ENCODE assay signal across 12 mouse cellular contexts in the genomic region with DNA sequence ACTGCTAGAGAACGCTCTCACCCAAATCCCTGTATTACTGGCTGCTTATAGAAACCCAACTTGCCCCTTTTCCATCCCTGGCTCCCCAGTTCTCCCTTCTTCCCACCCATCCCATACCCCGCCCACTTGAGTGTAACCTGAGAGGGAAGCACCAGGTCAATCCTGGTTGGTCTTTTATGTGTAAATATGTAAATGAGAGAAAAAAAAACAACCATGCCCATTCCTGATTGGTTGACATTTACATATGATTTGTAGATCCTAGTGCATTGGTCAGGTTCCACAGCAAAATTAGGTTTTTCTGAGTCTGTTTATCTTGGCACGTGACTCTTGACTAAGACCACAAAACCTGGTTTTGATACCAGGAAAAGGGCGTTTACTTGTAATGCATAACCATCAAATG. TPM values are rescaled to one million over a fixed set of nuclear protein-coding genes. Genes with fewer than 3 reads are reported as not detected.
DNase-seq lines count a peak whose midpoint lies in the region; ATAC-seq lines count a peak whose summit lies in the region.
"Had no signal": no experiment of that assay in that cellular context is flagged by ENCODE, and none has a peak within 500 bp of the region (broad histone marks: within the 10 kb centered on the region; RNA-seq: fewer than 3 reads in every experiment).

No protein-coding gene starts in this region.

- no peak overlapping the region for H3K4me3 ChIP-seq in forebrain, embryonic 12.5 days (replicated peaks)
- H3K4me3 ChIP-seq in forebrain, embryonic 16.5 days (replicated peaks; ENCODE audit: low read length), result no peak overlapping the region
- H3K4me3 ChIP-seq in lung, embryonic 16.5 days (ENCODE audit: low read length), result no peak overlapping the region
- no peak overlapping the region for H3K4me3 ChIP-seq in forebrain, embryonic 13.5 days
- H3K4me3 ChIP-seq: stomach, embryonic 15.5 days had no signal

- DNase-seq in lung, postnatal 10 days, result no peak
- DNase-seq in retina, embryonic 14.5 days (ENCODE audit: low spot score), result peak; percentile 38
- no peak for DNase-seq in cerebellum, adult 9-11 months
- no peak for DNase-seq in adrenal gland, postnatal 10 days
- DNase-seq: B cell, adult 2 months had no signal

- no peaks in the 10 kb centered on the region for H3K36me3 ChIP-seq in forebrain, embryonic 12.5 days (replicated peaks)
- H3K36me3 ChIP-seq in forebrain, embryonic 16.5 days (ENCODE audit: control insufficient read depth, insufficient read depth), result no peaks in the 10 kb centered on the region
- H3K36me3 ChIP-seq in lung, embryonic 16.5 days (ENCODE audit: control insufficient read depth, insufficient read depth, low read length), result no peaks in the 10 kb centered on the region
- H3K36me3 ChIP-seq in forebrain, embryonic 13.5 days (ENCODE audit: poor library complexity, severe bottlenecking), result no peaks in the 10 kb centered on the region
- H3K36me3 ChIP-seq: stomach, embryonic 15.5 days had no signal

- ATAC-seq in forebrain, embryonic 12.5 days (ENCODE audit: low FRiP score), result no peak
- ATAC-seq in forebrain, embryonic 16.5 days, result no peak
- ATAC-seq in lung, embryonic 16.5 days (ENCODE audit: low read depth), result no peak
- no peak; the same call in 1 of the 2 replicates for ATAC-seq in forebrain, embryonic 13.5 days

- H3K27me3 ChIP-seq in forebrain, embryonic 12.5 days, result 0 out of 2 replicates have a peak, but pooled peaks cover 2% of the 10 kb centered on the region
- H3K27me3 ChIP-seq in forebrain, embryonic 16.5 days (replicated peaks; ENCODE audit: control insufficient read depth, insufficient read depth, low read length), result no peaks in the 10 kb centered on the region
- no peaks in the 10 kb centered on the region for H3K27me3 ChIP-seq in lung, embryonic 16.5 days (ENCODE audit: control insufficient read depth, insufficient read depth, low read depth, low read length)
- no peaks in the 10 kb centered on the region for H3K27me3 ChIP-seq in forebrain, embryonic 13.5 days
- H3K27me3 ChIP-seq: stomach, embryonic 15.5 days had no signal

- H3K27ac ChIP-seq in forebrain, embryonic 12.5 days, result no peak overlapping the region
- H3K27ac ChIP-seq in forebrain, embryonic 16.5 days (ENCODE audit: low read length), result no peak overlapping the region
- no peak overlapping the region for H3K27ac ChIP-seq in lung, embryonic 16.5 days (ENCODE audit: low read length)
- H3K27ac ChIP-seq in forebrain, embryonic 13.5 days, result no peak overlapping the region
- H3K27ac ChIP-seq: stomach, embryonic 15.5 days had no signal

- no peaks in the 10 kb centered on the region for H3K4me1 ChIP-seq in forebrain, embryonic 12.5 days
- no peaks in the 10 kb centered on the region for H3K4me1 ChIP-seq in forebrain, embryonic 16.5 days (replicated peaks; ENCODE audit: control insufficient read depth, insufficient read depth, low read length)
- no peaks in the 10 kb centered on the region for H3K4me1 ChIP-seq in lung, embryonic 16.5 days (replicated peaks; ENCODE audit: control insufficient read depth, insufficient read depth, low read length)
- no peaks in the 10 kb centered on the region for H3K4me1 ChIP-seq in forebrain, embryonic 13.5 days
- H3K4me1 ChIP-seq: stomach, embryonic 15.5 days had no signal

- no peaks in the 10 kb centered on the region for H3K9me3 ChIP-seq in forebrain, embryonic 12.5 days
- no peaks in the 10 kb centered on the region for H3K9me3 ChIP-seq in forebrain, embryonic 16.5 days (ENCODE audit: control insufficient read depth, low read length)
- no peaks in the 10 kb centered on the region for H3K9me3 ChIP-seq in lung, embryonic 16.5 days (ENCODE audit: control insufficient read depth, low read length)
- no peaks in the 10 kb centered on the region for H3K9me3 ChIP-seq in forebrain, embryonic 13.5 days (replicated peaks)
- H3K9me3 ChIP-seq: stomach, embryonic 15.5 days had no signal

- H3K4me2 ChIP-seq in forebrain, embryonic 12.5 days, result peak overlapping the region; percentile 13; the same call in 1 of the 2 replicates
- H3K4me2 ChIP-seq in forebrain, embryonic 16.5 days (ENCODE audit: low read length), result no peak overlapping the region
- 0 out of 2 replicates have a peak overlapping the region, but pooled peaks have one; percentile 1 for H3K4me2 ChIP-seq in lung, embryonic 16.5 days (ENCODE audit: low read depth, low read length)
- H3K4me2 ChIP-seq in forebrain, embryonic 13.5 days, result peak overlapping the region; percentile 1; the same call in 1 of the 2 replicates
- H3K4me2 ChIP-seq: stomach, embryonic 15.5 days had no signal

- H3K9ac ChIP-seq in forebrain, embryonic 12.5 days, result no peak overlapping the region
- no peak overlapping the region for H3K9ac ChIP-seq in forebrain, embryonic 16.5 days (replicated peaks; ENCODE audit: low read depth, low read length)
- no peak overlapping the region for H3K9ac ChIP-seq in lung, embryonic 16.5 days (ENCODE audit: low read length)
- no peak overlapping the region for H3K9ac ChIP-seq in forebrain, embryonic 13.5 days
- H3K9ac ChIP-seq: stomach, embryonic 15.5 days had no signal

- WGBS in forebrain, embryonic 12.5 days, result 18% methylated on average over 4 of the region's 4 CpGs
- 21% methylated on average over 4 of the region's 4 CpGs for WGBS in forebrain, embryonic 16.5 days
- 26% methylated on average over 4 of the region's 4 CpGs for WGBS in lung, embryonic 16.5 days
- 18% methylated on average over 4 of the region's 4 CpGs for WGBS in forebrain, embryonic 13.5 days

RNA-seq across cellular contexts. Expression of a gene that starts 34.8 kb away (rescaled TPM):
- 21.0 and 22.7 TPM in 2 replicates for polyA plus RNA-seq in forebrain, embryonic 12.5 days (2016; fragmentation: Nextera tagmentation; extraction: Ambion mirVana)
- 32.8 and 34.7 TPM in 2 replicates for polyA plus RNA-seq in forebrain, embryonic 16.5 days (2015; fragmentation: Nextera tagmentation; extraction: Ambion mirVana)
- polyA plus RNA-seq in lung, embryonic 16.5 days (2015; fragmentation: Nextera tagmentation; extraction: Ambion mirVana), result 2.6 and 2.9 TPM in 2 replicates
- polyA plus RNA-seq in forebrain, embryonic 13.5 days (2015; fragmentation: Nextera tagmentation; extraction: Ambion mirVana), result 28.7 and 30.2 TPM in 2 replicates
- 1 to 10 TPM; 2.1 to 2.2 TPM for total RNA-seq in adrenal gland, postnatal 10 days (2021)
- total RNA-seq: granulocyte monocyte progenitor cell, adult 5-6 weeks; neutrophil, adult 5-6 weeks had no signal
